Mouse (Mus musculus) B cell, adult (primary cell): Measurements from ENCODE around the gene Fam83b. TPM values are rescaled to one million over a fixed set of nuclear protein-coding genes. Genes with fewer than 3 reads are reported as not detected.

Experiments used
- total RNA-seq: library from RNA; stranded (reverse); gene quantifications from 4 replicates; pipeline ENCODE4 v1.2.4, GENCODE M21; 2023; ENCODE audit not compliant: inconsistent age

Gene Fam83b
- total RNA-seq = 0.13 to 1.0 TPM (median 0.51 TPM) in 4 replicates

DNA sequence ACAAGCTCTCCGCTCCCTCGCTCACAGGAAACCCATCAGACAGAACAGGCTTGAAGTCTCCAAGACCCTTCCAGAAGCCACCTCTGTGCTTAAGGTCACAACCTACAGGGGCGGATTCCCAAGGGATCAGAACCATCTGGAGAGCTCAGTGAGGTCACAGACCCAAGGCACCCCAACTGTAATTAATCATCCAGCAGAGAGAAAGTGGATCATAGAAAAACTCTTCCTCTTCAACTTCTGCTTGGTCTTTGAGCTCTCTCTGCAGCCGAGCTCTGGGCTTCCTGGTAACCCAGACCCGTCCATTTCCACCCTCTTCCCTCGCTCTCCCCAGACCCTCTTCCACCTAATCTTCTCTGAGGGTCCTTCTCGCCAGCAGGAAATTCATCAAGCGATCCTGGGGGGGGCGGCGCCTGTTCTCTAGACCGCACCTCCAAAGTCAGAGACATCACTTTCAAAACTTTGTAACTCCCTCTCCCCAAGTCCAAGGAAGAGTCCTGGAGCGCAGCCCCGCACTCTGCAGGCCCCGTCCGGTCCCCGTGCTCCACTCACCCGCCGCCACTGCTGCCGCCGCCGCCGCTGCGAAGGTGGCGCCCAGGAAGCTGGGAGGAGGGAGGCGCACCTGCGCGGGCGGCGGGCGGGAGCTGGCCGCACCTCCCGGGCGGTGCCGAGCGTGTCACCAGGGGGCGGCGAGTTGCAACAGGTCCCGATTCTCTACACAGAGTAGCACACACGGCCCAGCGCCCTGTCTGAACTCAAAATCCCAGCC, at the start of gene Fam83b:
TSS of gene Fam83b (minus strand) at position 602 of the 766 bp plus-strand sequence.

Other genes with a start within 250 kb of the Fam83b start
- 2.0 to 9.8 TPM (median 3.3 TPM) in 4 replicates for gene Hcrtr2, start 243.3 kb downstream of the Fam83b start, total RNA-seq